Mouse (Mus musculus) MEL (cell line): ENCODE results near the gene Fam149a. TPM values are rescaled to one million over a fixed set of nuclear protein-coding genes. Genes with fewer than 3 reads are reported as not detected.

Source experiments
- DNase-seq: peaks from one replicate; pipeline ENCODE4 v3.0.0; 2011; ENCODE audit warnings: low read depth, low spot score
- H3K27ac ChIP-seq: 2 replicates; pipeline ENCODE4 v1.5.1; 2012; ENCODE audit warnings: low read depth, mild to moderate bottlenecking, control low read depth, low read length, moderate library complexity; ENCODE audit not compliant: control insufficient read depth
- H3K27me3 ChIP-seq, 2 experiments: fragments of 150-350 bp in 1 of 2; sonication (generic) in 1 of 2; 2 replicates each; pipeline ENCODE4 v1.6.1; 2012; ENCODE audit warnings: low read length in 2 of 2, mild to moderate bottlenecking in 2 of 2, improper control_type of control experiment in 1 of 2, moderate library complexity in 1 of 2; ENCODE audit not compliant: insufficient read depth in 2 of 2, control insufficient read depth in 1 of 2
- H3K36me3 ChIP-seq, 2 experiments: 2 replicates each; pipeline ENCODE4 v1.6.1; 2012 to 2014; ENCODE audit warnings: low read length in 2 of 2, improper control_type of control experiment in 1 of 2, inconsistent platforms in 1 of 2, mild to moderate bottlenecking in 1 of 2; ENCODE audit not compliant: insufficient read depth in 2 of 2, control insufficient read depth in 1 of 2
- H3K4me1 ChIP-seq, 2 experiments: fragments of 150-350 bp in 1 of 2; sonication (generic) in 1 of 2; 2 replicates each; pipeline ENCODE4 v1.6.1; 2012; ENCODE audit warnings: low read length in 2 of 2, improper control_type of control experiment in 1 of 2, mild to moderate bottlenecking in 1 of 2; ENCODE audit not compliant: insufficient read depth in 2 of 2, control insufficient read depth in 1 of 2
- H3K4me3 ChIP-seq, 2 experiments: fragments of 150-350 bp in 1 of 2; sonication (generic) in 1 of 2; 2 replicates each; pipeline ENCODE4 v1.5.1; 2012; ENCODE audit warnings: low read depth in 2 of 2, low read length in 2 of 2, mild to moderate bottlenecking in 2 of 2, moderate library complexity in 2 of 2, control low read depth in 1 of 2, improper control_type of control experiment in 1 of 2; ENCODE audit not compliant: control insufficient read depth in 1 of 2, insufficient read depth in 1 of 2
- H3K79me2 ChIP-seq: 2 replicates; pipeline ENCODE4 v1.6.1; 2012; ENCODE audit warnings: mild to moderate bottlenecking, low read length, moderate library complexity; ENCODE audit not compliant: control insufficient read depth, poor library complexity, insufficient read depth
- H3K9ac ChIP-seq: 2 replicates; pipeline ENCODE4 v1.6.1; 2012; ENCODE audit warnings: low read depth, mild to moderate bottlenecking, control low read depth, low read length, moderate library complexity; ENCODE audit not compliant: control insufficient read depth, poor library complexity, severe bottlenecking
- H3K9me3 ChIP-seq: fragments of 150-350 bp; sonication (generic); replicated peaks from 2 replicates; pipeline ENCODE4 v1.6.1; 2012; ENCODE audit warnings: mild to moderate bottlenecking, low read length, improper control_type of control experiment, moderate library complexity; ENCODE audit not compliant: insufficient read depth
- BHLHE40 ChIP-seq: IDR thresholded peaks from 2 replicates; pipeline ENCODE4 v1.6.1; 2012; ENCODE audit warnings: low read depth, mild to moderate bottlenecking, inconsistent platforms, low read length, improper control_type of control experiment, borderline replicate concordance
- CHD1 ChIP-seq: IDR thresholded peaks from 2 replicates; pipeline ENCODE4 v1.6.1; 2012; ENCODE audit warnings: low read depth, mild to moderate bottlenecking, inconsistent platforms, low read length, improper control_type of control experiment
- E2F4 ChIP-seq: IDR thresholded peaks from 2 replicates; pipeline ENCODE4 v1.6.1; 2011; ENCODE audit warnings: low read depth, low read length, improper control_type of control experiment, borderline replicate concordance
- ETS1 ChIP-seq: IDR thresholded peaks from 2 replicates; pipeline ENCODE4 v1.6.1; 2012; ENCODE audit warnings: low read depth, mild to moderate bottlenecking, inconsistent platforms, low read length, improper control_type of control experiment, moderate library complexity
- GABPA ChIP-seq: IDR thresholded peaks from 2 replicates; pipeline ENCODE4 v1.6.1; 2012; ENCODE audit warnings: low read depth, mild to moderate bottlenecking, inconsistent platforms, low read length, improper control_type of control experiment, moderate library complexity
- GATA1 ChIP-seq: IDR thresholded peaks from 2 replicates; pipeline ENCODE4 v1.6.1; 2011; ENCODE audit warnings: low read depth, low read length, improper control_type of control experiment
- HCFC1 ChIP-seq: IDR thresholded peaks from 2 replicates; pipeline ENCODE4 v1.6.1; 2012; ENCODE audit warnings: low read depth, mild to moderate bottlenecking, inconsistent platforms, low read length, improper control_type of control experiment, moderate library complexity
- JUND ChIP-seq: IDR thresholded peaks from 2 replicates; pipeline ENCODE4 v1.6.1; 2011; ENCODE audit warnings: low read depth, mild to moderate bottlenecking, improper control_type of control experiment, low read length
- MAFK ChIP-seq: IDR thresholded peaks from 2 replicates; pipeline ENCODE4 v1.6.1; 2011; ENCODE audit warnings: low read depth, mild to moderate bottlenecking, low read length, improper control_type of control experiment, borderline replicate concordance
- MEF2A ChIP-seq: IDR thresholded peaks from 2 replicates; pipeline ENCODE4 v1.6.1; 2014; ENCODE audit warnings: low read depth, mild to moderate bottlenecking, inconsistent platforms, low read length, improper control_type of control experiment; ENCODE audit not compliant: poor library complexity, insufficient replicate concordance, severe bottlenecking; ENCODE audit errors: extremely low read depth
- MXI1 ChIP-seq: IDR thresholded peaks from 2 replicates; pipeline ENCODE4 v1.6.1; 2011; ENCODE audit warnings: mild to moderate bottlenecking, low read depth, low read length, improper control_type of control experiment
- MYB ChIP-seq: IDR thresholded peaks from 2 replicates; pipeline ENCODE4 v1.6.1; 2011; ENCODE audit warnings: mild to moderate bottlenecking, low read depth, low read length, improper control_type of control experiment
- NRF1 ChIP-seq: IDR thresholded peaks from 2 replicates; pipeline ENCODE4 v1.6.1; 2014; ENCODE audit warnings: low read depth, mild to moderate bottlenecking, inconsistent platforms, low read length, improper control_type of control experiment, moderate library complexity; ENCODE audit not compliant: poor library complexity, insufficient read depth, severe bottlenecking
- POLR2AphosphoS5 ChIP-seq: IDR thresholded peaks from 2 replicates; pipeline ENCODE4 v1.6.1; 2012; ENCODE audit warnings: low read depth, borderline replicate concordance, mild to moderate bottlenecking, inconsistent platforms, low read length, moderate library complexity, mixed read lengths
- RCOR1 ChIP-seq: IDR thresholded peaks from 2 replicates; pipeline ENCODE4 v1.6.1; 2012; ENCODE audit warnings: low read depth, mild to moderate bottlenecking, inconsistent platforms, low read length, improper control_type of control experiment
- SIN3A ChIP-seq: IDR thresholded peaks from 2 replicates; pipeline ENCODE4 v1.6.1; 2012; ENCODE audit warnings: low read length, improper control_type of control experiment, inconsistent platforms
- SMC3 ChIP-seq: IDR thresholded peaks from 2 replicates; pipeline ENCODE4 v1.6.1; 2011; ENCODE audit warnings: low read depth, low read length, improper control_type of control experiment
- ZC3H11A ChIP-seq: IDR thresholded peaks from 2 replicates; pipeline ENCODE4 v1.6.1; 2012; ENCODE audit warnings: low read depth, mild to moderate bottlenecking, inconsistent platforms, low read length, improper control_type of control experiment
- polyA plus RNA-seq, 2 experiments: library from polyadenylated mRNA; stranded (reverse) in 1 of 2; unstranded in 1 of 2; fragments of >175 nt in 1 of 2; fragments of >200 nt in 1 of 2; gene quantifications; 2 replicates each; pipeline versions ENCODE4 v1.2.1 to v1.2.4; 2012; ENCODE audit warnings: low replicate concordance in 2 of 2, low read depth in 1 of 2; ENCODE audit not compliant: insufficient read length in 2 of 2, insufficient read depth in 1 of 2, missing spikeins in 1 of 2
- total RNA-seq: library from RNA; depleted of rRNA; stranded (reverse); fragments of 300-350 nt; gene quantifications from 2 replicates; pipeline ENCODE4 v1.2.3, GENCODE M21; 2012

Fam149a gene
- total and polyA plus RNA-seq, 3 experiments, result not detected

- TF ChIP-seq SMC3 (no peak), POLR2AphosphoS5 (no peak)
- Histone ChIP-seq H3K9ac (no peak overlapping the region), H3K27me3 (no peaks in the 10 kb centered on the region), H3K9me3 (no peaks in the 10 kb centered on the region), H3K4me3 (no peak overlapping the region), H3K79me2 (no peaks in the 10 kb centered on the region), H3K27ac (no peak overlapping the region), H3K4me1 (no peaks in the 10 kb centered on the region), H3K36me3 (no peaks in the 10 kb centered on the region)
- no peak for DNase-seq
These were observed 40.2 kb downstream of the Fam149a start for GRCm38 (mm10) chr8:45341630-45342628.

GRCm38 (mm10) chr8:45333493-45333892 lies 48.6 kb downstream of the Fam149a start:
- Histone ChIP-seq H3K4me1 (no peaks in the 10 kb centered on the region), H3K9me3 (no peaks in the 10 kb centered on the region), H3K4me3 (no peak overlapping the region), H3K27me3 (no peaks in the 10 kb centered on the region), H3K36me3 (no peaks in the 10 kb centered on the region), H3K79me2 (no peaks in the 10 kb centered on the region), H3K27ac (no peak overlapping the region), H3K9ac (no peak overlapping the region)
- TF ChIP-seq ZC3H11A (no peak), BHLHE40 (no peak), SIN3A (no peak), MXI1 (no peak), MEF2A (no peak), NRF1 (no peak), GATA1 (no peak), CHD1 (no peak), ETS1 (no peak), E2F4 (no peak), HCFC1 (no peak), JUND (no peak), GABPA (no peak), RCOR1 (no peak), MYB (no peak), MAFK (no peak)
- DNase-seq, result no peak
